Mouse (Mus musculus) kidney, embryonic 16.5 days (tissue): ENCODE measurements at regions not wholly inside any gene's neighbourhood (a gene's known extent, or its start where the extent isn't known, plus 50 kb on each side); places are given as distances from the start of the nearest gene placed in this dataset.

Source experiments
- ATAC-seq: fragments of 200-750 bp; cut with Nextera tagmentation; 2 replicates; pipeline ENCODE4 v1.8.0; 2017; ENCODE audit warnings: moderate TSS enrichment; ENCODE audit not compliant: low FRiP score, low TSS enrichment
- H3K27ac ChIP-seq: fragments of 300-500 bp; sonication (generic); 2 replicates; pipeline ENCODE4 v1.5.1; 2014; ENCODE audit warnings: low read length
- H3K27me3 ChIP-seq: fragments of 300-500 bp; sonication (generic); 2 replicates; pipeline ENCODE4 v1.6.1; 2014; ENCODE audit warnings: low read length, control low read depth, mixed read lengths; ENCODE audit not compliant: insufficient read depth
- H3K36me3 ChIP-seq: fragments of 300-500 bp; sonication (generic); 2 replicates; pipeline ENCODE4 v1.6.1; 2014; ENCODE audit warnings: low read length, control low read depth, mixed read lengths; ENCODE audit not compliant: insufficient read depth
- H3K4me1 ChIP-seq: fragments of 300-500 bp; sonication (generic); 2 replicates; pipeline ENCODE4 v1.6.1; 2014; ENCODE audit warnings: low read length, control low read depth, mixed read lengths; ENCODE audit not compliant: insufficient read depth
- H3K4me2 ChIP-seq: fragments of 300-500 bp; sonication (generic); replicated peaks from 2 replicates; pipeline ENCODE4 v1.6.1; 2014; ENCODE audit warnings: low read depth, low read length
- H3K4me3 ChIP-seq: fragments of 300-500 bp; sonication (generic); 2 replicates; pipeline ENCODE4 v1.5.1; 2014; ENCODE audit warnings: mild to moderate bottlenecking, low read length
- H3K9ac ChIP-seq: fragments of 300-500 bp; sonication (generic); replicated peaks from 2 replicates; pipeline ENCODE4 v1.6.1; 2014; ENCODE audit warnings: low read length
- H3K9me3 ChIP-seq: fragments of 300-500 bp; sonication (generic); 2 replicates; pipeline ENCODE4 v1.6.1; 2016; ENCODE audit warnings: low read length, control low read depth
- WGBS: fragments of 180-500 bp; shearing (Covaris S2); extraction: QIAGEN DNeasy Blood & Tissue Kit; methylation state at CpG from one replicate; pipeline ENCODE4 v1.1.7; 2014; 5-methylcytosine and 5-hydroxymethylcytosine counted together

DNA sequence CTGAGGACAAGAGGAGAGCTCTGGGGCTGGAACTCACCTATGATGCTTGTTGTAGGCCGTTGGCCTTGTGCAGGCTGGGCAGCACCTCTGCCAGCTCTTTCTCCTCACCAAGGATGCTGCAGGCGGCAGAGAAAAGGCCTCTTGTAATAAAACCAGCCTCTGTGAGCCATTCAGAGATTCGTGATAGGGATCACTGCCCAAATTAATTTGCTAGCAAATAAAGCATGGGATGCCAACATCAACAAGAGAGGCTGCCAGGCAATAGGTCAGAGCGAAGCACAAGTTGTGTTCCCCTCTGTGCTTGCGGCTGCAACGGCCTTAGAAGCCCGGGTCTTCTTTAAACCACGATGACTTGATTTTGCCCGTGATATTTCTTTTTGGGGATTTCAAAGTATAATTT is 72.0 kb upstream of the Kcnj15 start:
- 51% methylated on average over 9 of the region's 9 CpGs for WGBS
- H3K27me3 ChIP-seq, result no peaks in the 10 kb centered on the region
- no peak for ATAC-seq

DNA sequence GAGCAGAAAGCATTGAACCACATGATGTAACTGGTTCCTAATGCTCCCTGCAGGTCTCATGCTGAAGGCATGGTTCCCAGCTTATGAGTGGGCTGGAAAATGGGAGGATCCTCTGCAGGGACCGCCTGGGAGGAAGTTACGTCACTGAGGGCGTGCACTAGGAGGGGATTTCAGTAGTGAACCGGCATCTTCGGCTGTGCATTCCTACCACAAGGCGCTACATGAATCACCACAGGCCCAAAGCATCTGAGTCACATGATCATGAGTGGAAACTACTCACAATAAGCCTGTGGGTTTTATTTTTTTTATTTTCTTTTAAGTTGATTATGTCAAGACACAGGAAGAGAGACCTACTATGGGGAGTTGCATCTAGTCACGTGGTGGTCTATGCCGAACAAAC is 68.2 kb upstream of the Kcnj15 start:
- 89% methylated on average over 8 of the region's 8 CpGs for WGBS
- ATAC-seq, result no peak

More for the DNA sequence above, 72.0 kb upstream of the Kcnj15 start:
- no peak overlapping the region for H3K4me2 ChIP-seq
- no peaks in the 10 kb centered on the region for H3K9me3 ChIP-seq
- no peaks in the 10 kb centered on the region for H3K36me3 ChIP-seq
- H3K27ac ChIP-seq, result no peak overlapping the region
- H3K4me1 ChIP-seq, result no peaks in the 10 kb centered on the region; the same call in 1 of the 2 replicates
- H3K9ac ChIP-seq, result no peak overlapping the region
- no peak overlapping the region for H3K4me3 ChIP-seq

DNA sequence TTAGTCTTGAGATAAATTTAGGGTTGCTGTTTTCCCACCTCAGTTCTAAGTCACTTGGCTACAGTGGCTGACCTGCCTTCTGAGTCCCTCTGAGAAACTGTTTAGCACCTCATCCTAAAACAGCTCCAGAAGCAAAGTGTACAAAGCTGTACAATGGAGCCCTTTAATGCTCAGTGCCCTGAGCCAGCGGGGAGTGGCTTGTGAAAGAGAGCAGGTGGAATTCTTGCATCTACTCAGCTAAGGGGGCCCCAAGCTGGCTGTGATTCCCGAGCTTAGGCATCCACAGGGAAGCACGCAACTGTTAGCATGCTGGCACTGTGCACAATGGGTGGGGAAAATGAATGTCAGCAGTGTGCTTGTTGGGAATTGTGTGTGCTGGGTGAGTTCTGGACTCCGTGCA is 63.2 kb upstream of the Kcnj15 start:
- H3K4me1 ChIP-seq, result no peaks in the 10 kb centered on the region
- no peaks in the 10 kb centered on the region for H3K27me3 ChIP-seq
- H3K9ac ChIP-seq, result no peak overlapping the region
- H3K27ac ChIP-seq, result no peak overlapping the region
- no peaks in the 10 kb centered on the region for H3K36me3 ChIP-seq
- H3K9me3 ChIP-seq, result no peaks in the 10 kb centered on the region
- no peak overlapping the region for H3K4me3 ChIP-seq
- no peak overlapping the region for H3K4me2 ChIP-seq
- no peak for ATAC-seq
- 63% methylated on average over 4 of the region's 4 CpGs for WGBS

More for the DNA sequence above, 68.2 kb upstream of the Kcnj15 start:
- Histone ChIP-seq H3K36me3 (no peaks in the 10 kb centered on the region), H3K27ac (no peak overlapping the region), H3K4me1 (no peaks in the 10 kb centered on the region; the same call in 1 of the 2 replicates), H3K27me3 (no peaks in the 10 kb centered on the region), H3K9me3 (no peaks in the 10 kb centered on the region), H3K9ac (no peak overlapping the region), H3K4me2 (no peak overlapping the region), H3K4me3 (no peak overlapping the region)

DNA sequence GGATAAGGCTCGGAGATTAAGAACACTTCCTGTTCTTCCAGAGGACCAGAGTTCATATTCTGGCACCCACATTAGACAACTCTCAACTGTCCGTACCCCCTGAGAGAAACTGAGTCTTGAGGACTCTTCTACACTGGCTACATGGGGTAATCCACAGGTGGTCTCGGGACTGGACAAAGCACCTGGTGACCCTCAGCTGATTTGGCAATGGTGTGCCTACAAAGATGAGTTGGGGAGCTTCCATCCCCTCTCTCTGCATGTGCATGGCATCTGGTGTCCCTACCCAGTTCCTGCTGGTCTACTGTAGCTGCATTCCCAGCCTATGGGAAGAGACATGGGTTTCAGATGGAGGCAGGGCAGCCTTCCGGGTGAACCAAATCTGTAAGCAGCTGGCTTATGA is 61.2 kb upstream of the Kcnj15 start:
- no peak for ATAC-seq
- H3K4me2 ChIP-seq, result no peak overlapping the region
- no peak overlapping the region for H3K27ac ChIP-seq
- 83% methylated on average over 4 of the region's 4 CpGs for WGBS
- H3K27me3 ChIP-seq, result no peaks in the 10 kb centered on the region
- H3K9me3 ChIP-seq, result no peaks in the 10 kb centered on the region
- H3K36me3 ChIP-seq, result no peaks in the 10 kb centered on the region
- H3K9ac ChIP-seq, result no peak overlapping the region
- no peak overlapping the region for H3K4me3 ChIP-seq
- no peaks in the 10 kb centered on the region for H3K4me1 ChIP-seq

DNA sequence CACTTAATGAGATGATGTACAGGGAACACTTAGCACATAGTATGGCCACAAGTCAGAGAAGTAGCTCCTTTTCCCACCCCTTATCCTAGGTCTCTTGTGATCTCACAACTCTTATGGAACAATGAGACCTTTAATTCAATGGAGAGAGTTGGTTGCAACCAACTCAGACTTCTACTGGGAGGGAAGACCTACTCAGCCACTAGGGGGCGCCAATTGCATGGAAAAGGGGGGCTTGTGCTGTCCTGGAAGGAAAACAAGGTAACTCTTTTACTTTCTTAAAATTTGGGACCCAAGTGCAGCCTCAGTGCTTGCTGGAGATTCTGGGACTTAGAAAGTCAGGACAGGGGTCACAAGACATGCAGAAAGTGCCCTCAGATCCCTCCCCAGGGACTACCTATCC is 60.7 kb upstream of the Kcnj15 start:
- WGBS, result 0% methylated on average over 1 of the region's 1 CpGs
- Histone ChIP-seq H3K4me2 (no peak overlapping the region), H3K4me1 (no peaks in the 10 kb centered on the region), H3K36me3 (no peaks in the 10 kb centered on the region), H3K9ac (no peak overlapping the region), H3K27ac (no peak overlapping the region), H3K4me3 (no peak overlapping the region), H3K27me3 (no peaks in the 10 kb centered on the region), H3K9me3 (no peaks in the 10 kb centered on the region)
- ATAC-seq, result 0 out of 2 replicates have a peak, but pooled peaks have one; percentile 6

DNA sequence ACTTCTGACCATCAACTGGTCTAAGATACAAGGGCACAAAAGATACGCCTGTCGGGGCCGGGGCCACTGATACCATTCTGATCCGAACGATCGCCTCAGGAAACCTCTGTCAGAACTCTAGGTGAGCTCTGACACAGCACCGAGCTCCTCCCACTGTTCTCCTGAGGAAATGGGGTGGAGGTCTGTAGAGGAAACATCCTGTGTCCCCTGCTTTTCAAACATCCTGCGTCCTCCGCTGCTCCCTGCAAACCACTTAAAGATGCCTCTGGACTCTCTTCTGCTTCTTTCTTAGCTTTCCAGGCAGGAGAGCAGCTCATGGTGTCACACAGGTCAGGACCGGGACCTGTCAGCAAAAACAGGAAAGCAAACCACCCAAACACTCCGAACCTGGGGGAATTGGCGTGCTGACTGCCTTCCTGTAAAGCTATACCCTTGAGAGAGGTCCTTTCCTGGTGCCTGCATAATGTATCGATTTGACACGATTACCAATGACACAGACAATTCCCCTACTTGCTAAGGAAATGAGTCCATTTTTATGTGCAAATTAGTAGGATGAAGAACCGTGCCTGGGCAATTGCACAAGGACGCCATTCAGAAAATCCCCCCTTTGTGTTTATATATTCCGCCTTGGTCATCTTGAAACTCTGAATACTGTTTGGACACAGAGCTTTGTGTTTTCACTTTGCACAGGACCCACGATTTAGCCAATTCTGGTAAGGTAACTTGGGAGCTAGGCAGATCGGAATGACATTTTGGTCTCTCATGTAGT is 58.4 kb upstream of the Kcnj15 start:
- no peak overlapping the region for H3K9ac ChIP-seq
- WGBS, result 57% methylated on average over 19 of the region's 19 CpGs

DNA sequence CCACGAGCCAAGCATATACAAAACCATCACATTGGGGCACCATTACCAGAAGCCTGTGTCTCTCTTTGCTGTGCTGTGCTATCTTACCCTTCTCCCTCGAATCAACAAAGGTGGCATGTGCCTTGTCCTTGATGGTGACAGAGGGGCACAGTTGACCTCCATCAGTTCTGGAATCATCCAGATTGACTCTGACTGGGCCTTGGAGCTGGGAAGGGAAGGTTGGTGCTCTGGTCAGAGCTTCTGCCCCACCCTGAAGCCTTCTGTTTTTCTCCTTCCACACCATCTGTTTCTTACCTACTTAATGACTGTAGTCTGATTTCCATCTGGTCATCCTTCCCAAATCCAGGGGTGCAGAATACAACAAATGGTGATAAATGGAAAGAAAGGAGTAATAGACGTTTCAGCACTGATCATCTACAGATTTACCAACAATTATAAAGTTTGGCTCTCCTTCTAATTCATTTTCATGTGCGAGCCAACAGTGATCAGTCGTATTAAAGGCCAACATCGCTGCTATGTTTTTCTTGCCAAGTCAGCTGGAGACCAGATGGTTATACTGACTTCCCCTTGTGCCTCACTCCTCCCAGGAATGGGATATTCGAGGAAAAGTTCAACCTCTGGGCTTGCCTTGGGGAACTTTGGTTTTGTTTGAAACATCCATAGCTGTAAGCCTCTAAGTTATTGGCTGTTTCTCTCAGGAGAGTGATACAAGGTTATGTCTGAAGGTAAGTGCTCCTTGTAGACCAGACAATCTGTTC is 55.1 kb upstream of the Kcnj15 start:
- no peaks in the 10 kb centered on the region for H3K9me3 ChIP-seq
- H3K27me3 ChIP-seq, result no peaks in the 10 kb centered on the region
- H3K27ac ChIP-seq, result no peak overlapping the region
- WGBS, result 67% methylated on average over 7 of the region's 7 CpGs
- H3K9ac ChIP-seq, result no peak overlapping the region
- H3K36me3 ChIP-seq, result no peaks in the 10 kb centered on the region
- no peak overlapping the region for H3K4me3 ChIP-seq
- ATAC-seq, result no peak
- no peak overlapping the region for H3K4me2 ChIP-seq
- no peaks in the 10 kb centered on the region for H3K4me1 ChIP-seq

More for the DNA sequence above, 58.4 kb upstream of the Kcnj15 start:
- ATAC-seq, result no peak
- no peaks in the 10 kb centered on the region for H3K27me3 ChIP-seq
- no peak overlapping the region for H3K4me2 ChIP-seq
- no peaks in the 10 kb centered on the region for H3K9me3 ChIP-seq
- no peaks in the 10 kb centered on the region for H3K36me3 ChIP-seq
- H3K4me1 ChIP-seq, result no peaks in the 10 kb centered on the region
- no peak overlapping the region for H3K27ac ChIP-seq
- no peak overlapping the region for H3K4me3 ChIP-seq

DNA sequence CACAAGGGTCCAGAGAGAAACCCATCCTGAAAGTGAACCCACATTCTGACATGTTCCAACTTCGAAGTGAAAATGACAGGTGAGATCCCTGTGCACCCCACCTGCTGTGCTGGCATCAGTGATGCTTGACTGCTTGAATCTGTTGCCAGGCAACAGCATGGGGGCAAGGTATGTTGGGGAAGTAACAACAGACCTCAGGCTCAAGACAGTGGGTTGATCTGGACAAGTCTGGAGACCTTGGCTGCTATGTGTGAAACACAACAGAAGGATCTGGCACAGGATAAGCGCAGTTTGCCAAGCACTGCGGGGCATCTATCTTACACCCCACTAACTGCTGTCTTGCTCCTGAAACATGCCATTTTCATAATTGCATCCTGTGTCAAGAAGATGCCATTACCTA is 54.3 kb upstream of the Kcnj15 start:
- Histone ChIP-seq H3K4me1 (no peaks in the 10 kb centered on the region), H3K4me3 (no peak overlapping the region), H3K4me2 (no peak overlapping the region), H3K9ac (no peak overlapping the region), H3K9me3 (no peaks in the 10 kb centered on the region), H3K27me3 (no peaks in the 10 kb centered on the region), H3K36me3 (no peaks in the 10 kb centered on the region), H3K27ac (no peak overlapping the region)
- 92% methylated on average over 3 of the region's 3 CpGs for WGBS
- ATAC-seq, result no peak

DNA sequence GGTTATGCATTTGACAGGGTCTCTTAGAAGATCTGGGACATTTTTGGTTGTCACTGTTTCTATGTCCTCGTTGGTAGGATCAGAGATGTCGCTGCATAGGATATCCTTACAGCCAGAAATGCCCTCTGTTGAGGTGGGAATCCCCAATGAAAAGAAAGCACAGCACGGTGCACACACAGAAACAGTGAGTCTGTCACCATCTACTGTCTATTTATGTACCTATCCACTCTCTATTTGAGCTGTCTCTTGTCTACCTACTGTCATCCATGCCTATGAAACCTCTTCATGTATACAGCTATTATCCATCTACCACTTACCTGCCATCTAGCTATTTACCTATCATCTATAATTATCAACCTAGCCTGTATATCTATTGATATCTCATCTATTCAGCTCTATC is 53.6 kb upstream of the Kcnj15 start:
- H3K27ac ChIP-seq, result no peak overlapping the region
- H3K4me3 ChIP-seq, result no peak overlapping the region
- H3K27me3 ChIP-seq, result no peaks in the 10 kb centered on the region
- no peaks in the 10 kb centered on the region for H3K4me1 ChIP-seq
- no peaks in the 10 kb centered on the region for H3K36me3 ChIP-seq
- H3K9me3 ChIP-seq, result no peaks in the 10 kb centered on the region
- H3K4me2 ChIP-seq, result no peak overlapping the region
- no peak overlapping the region for H3K9ac ChIP-seq
- no peak for ATAC-seq
- 89% methylated on average over 3 of the region's 3 CpGs for WGBS

DNA sequence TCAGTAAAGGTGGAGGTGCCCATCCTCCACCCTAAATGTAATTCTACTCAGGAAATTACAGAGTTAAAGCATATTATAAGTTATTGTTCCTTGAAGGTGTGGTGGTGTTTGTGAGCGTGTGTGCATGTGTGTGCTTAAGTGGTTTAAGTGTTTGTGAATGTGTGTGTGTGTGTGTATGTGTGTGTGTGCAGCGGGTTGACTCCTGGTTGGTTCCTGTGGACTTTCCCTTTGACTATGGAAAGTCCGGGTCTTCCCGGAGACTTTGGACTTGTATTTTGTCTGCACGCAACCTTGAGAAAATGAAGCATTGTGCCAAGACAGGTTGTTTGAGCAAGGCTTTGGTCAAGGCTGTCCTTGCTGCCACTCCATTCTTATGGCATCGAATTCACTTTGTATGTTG is 52.9 kb upstream of the Kcnj15 start:
- no peak overlapping the region for H3K27ac ChIP-seq
- H3K4me1 ChIP-seq, result no peaks in the 10 kb centered on the region
- no peaks in the 10 kb centered on the region for H3K9me3 ChIP-seq
- WGBS, result 92% methylated on average over 6 of the region's 6 CpGs
- H3K27me3 ChIP-seq, result no peaks in the 10 kb centered on the region
- H3K9ac ChIP-seq, result no peak overlapping the region
- H3K4me2 ChIP-seq, result no peak overlapping the region
- no peak overlapping the region for H3K4me3 ChIP-seq
- no peak for ATAC-seq
- H3K36me3 ChIP-seq, result no peaks in the 10 kb centered on the region
